Mouse (Mus musculus) midbrain, embryonic 10.5 days (tissue): ENCODE results near the gene Iars2. TPM values are rescaled to one million over a fixed set of nuclear protein-coding genes. Genes with fewer than 3 reads are reported as not detected.

Experiments used
- DNase-seq: peaks from one replicate; pipeline ENCODE4 v3.0.0-alpha.2; 2017; ENCODE audit warnings: low spot score
- H3K27ac ChIP-seq: fragments of 300-500 bp; sonication (generic); replicated peaks from 2 replicates; pipeline ENCODE4 v1.5.1; 2016; ENCODE audit warnings: mild to moderate bottlenecking
- H3K27me3 ChIP-seq: fragments of 300-500 bp; sonication (generic); 2 replicates; pipeline ENCODE4 v1.6.1; 2016; ENCODE audit warnings: low read depth, mild to moderate bottlenecking; ENCODE audit not compliant: poor library complexity, severe bottlenecking
- H3K36me3 ChIP-seq: fragments of 300-500 bp; sonication (generic); 2 replicates; pipeline ENCODE4 v1.6.1; 2016; ENCODE audit warnings: mild to moderate bottlenecking, moderate library complexity
- H3K4me1 ChIP-seq: fragments of 300-500 bp; sonication (generic); 2 replicates; pipeline ENCODE4 v1.6.1; 2016
- H3K4me3 ChIP-seq: fragments of 300-500 bp; sonication (generic); 2 replicates; pipeline ENCODE4 v1.5.1; 2016; ENCODE audit warnings: mild to moderate bottlenecking, moderate library complexity
- H3K9me3 ChIP-seq: fragments of 300-500 bp; sonication (generic); replicated peaks from 2 replicates; pipeline ENCODE4 v1.6.1; 2016; ENCODE audit warnings: mild to moderate bottlenecking
- WGBS: fragments of 180-500 bp; shearing (Covaris S2); methylation state at CpG from one replicate; pipeline ENCODE4 v1.1.7; 2016; 5-methylcytosine and 5-hydroxymethylcytosine counted together
- polyA plus RNA-seq: library from polyadenylated mRNA; unstranded; fragments of >200 nt; fragmentation: Nextera tagmentation; extraction: Ambion mirVana; gene quantifications from 2 replicates; pipeline ENCODE4 v1.2.1, GENCODE M21; 2016

The Iars2 gene
- polyA plus RNA-seq, 1 experiment from 2014 or later = 25.7 TPM

DNA sequence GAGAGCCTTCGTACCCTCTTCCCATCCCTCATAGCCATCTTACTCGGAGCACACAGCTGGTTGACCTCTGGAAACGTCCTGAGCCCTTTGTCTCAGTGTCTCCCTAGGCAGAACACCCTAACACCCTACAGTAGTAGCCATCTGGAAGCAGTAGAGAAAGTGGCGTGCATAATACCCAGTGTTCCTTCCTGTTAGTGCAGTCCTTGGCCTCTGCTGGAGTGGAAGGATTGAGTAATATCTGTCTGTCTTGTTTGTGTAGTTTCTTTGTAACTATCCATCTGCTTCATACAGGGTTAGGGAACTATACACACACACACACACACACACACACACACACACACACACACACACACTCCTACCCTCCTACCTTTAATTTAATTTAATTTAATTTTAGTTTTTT is 60.5 kb downstream of the Iars2 start:
- Histone ChIP-seq H3K36me3 (peaks cover 78% of the 10 kb centered on the region), H3K4me3 (no peak overlapping the region), H3K4me1 (no peaks in the 10 kb centered on the region), H3K27me3 (no peaks in the 10 kb centered on the region), H3K9me3 (no peaks in the 10 kb centered on the region), H3K27ac (no peak overlapping the region)
- WGBS = 88% methylated on average over 4 of the region's 4 CpGs
- no peak for DNase-seq

DNA sequence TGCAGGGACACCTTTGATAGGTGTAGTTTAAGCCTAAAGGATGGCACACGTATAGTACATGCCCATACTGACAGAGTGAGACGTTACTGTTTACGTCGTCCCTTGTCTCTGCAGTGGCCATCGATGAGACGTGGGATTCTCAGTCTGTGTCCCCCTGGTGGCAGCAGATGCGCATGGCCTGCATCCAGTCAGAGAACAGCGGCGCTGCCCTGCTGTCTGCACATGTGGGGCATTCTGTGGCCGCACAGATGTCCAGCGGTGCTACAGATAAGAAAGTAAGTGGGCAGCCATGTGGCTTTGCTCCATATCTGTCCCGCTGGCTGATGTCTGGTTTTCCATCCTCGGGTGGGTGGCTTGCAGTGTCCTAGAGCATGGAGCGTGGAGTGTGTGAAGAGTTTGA is 66.6 kb downstream of the Iars2 start:
- Histone ChIP-seq H3K9me3 (no peaks in the 10 kb centered on the region), H3K27me3 (no peaks in the 10 kb centered on the region), H3K4me3 (no peak overlapping the region), H3K4me1 (no peaks in the 10 kb centered on the region), H3K36me3 (peaks cover 81% of the 10 kb centered on the region), H3K27ac (no peak overlapping the region)
- DNase-seq = peak; percentile 41
- 64% methylated on average over 14 of the region's 14 CpGs for WGBS

DNA sequence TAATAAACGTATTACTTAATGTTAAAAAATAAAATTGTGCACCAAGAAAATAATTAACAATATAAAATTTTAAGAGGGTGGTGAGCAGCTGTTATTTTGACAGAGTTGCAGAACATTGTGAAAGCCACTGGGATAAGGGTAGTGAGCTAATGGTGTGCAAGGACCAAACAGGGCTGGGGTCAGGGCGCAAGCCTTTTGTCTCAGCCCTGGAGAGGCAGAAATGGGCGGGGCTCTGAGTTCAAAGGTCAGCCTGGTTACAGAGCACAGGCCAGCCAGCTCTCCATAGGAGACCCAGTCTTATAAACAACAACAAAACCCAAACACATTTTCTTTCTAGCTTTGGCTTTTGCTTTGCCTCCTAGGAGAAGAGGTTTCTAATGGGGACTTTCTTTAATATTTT is 72.4 kb downstream of the Iars2 start:
- peaks cover 18% of the 10 kb centered on the region for H3K4me1 ChIP-seq
- 0 out of 2 replicates have a peak overlapping the region, but pooled peaks have one; percentile 28 for H3K27ac ChIP-seq
- peaks cover 67% of the 10 kb centered on the region for H3K36me3 ChIP-seq
- WGBS = 23% methylated on average over 3 of the region's 3 CpGs
- no peaks in the 10 kb centered on the region for H3K9me3 ChIP-seq
- no peak overlapping the region for H3K4me3 ChIP-seq
- H3K27me3 ChIP-seq = no peaks in the 10 kb centered on the region
- peak; percentile 77 for DNase-seq

DNA sequence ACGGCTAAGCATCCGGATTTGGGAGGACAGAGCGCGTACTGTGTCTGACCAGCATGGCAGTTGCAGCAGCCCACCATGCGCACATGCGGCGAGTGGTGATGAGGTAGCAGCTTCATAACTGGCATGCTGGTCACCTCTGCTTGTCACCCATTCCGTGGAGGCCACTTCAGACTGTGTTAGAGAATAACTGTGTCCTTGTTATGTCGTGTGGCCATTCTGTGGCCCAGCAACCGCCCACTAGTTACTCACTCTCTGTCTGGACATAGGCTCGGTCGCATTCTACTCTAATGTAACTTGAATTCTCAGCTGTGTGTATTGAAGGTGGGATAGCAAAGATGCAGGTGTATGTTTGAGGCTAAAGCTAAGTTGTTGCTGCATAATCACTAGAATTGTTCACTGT is 73.9 kb downstream of the Iars2 start:
- Histone ChIP-seq H3K4me1 (peaks cover 18% of the 10 kb centered on the region), H3K9me3 (no peaks in the 10 kb centered on the region), H3K36me3 (peaks cover 67% of the 10 kb centered on the region), H3K27me3 (no peaks in the 10 kb centered on the region), H3K4me3 (no peak overlapping the region), H3K27ac (no peak overlapping the region)
- WGBS = 92% methylated on average over 12 of the region's 12 CpGs
- no peak for DNase-seq

DNA sequence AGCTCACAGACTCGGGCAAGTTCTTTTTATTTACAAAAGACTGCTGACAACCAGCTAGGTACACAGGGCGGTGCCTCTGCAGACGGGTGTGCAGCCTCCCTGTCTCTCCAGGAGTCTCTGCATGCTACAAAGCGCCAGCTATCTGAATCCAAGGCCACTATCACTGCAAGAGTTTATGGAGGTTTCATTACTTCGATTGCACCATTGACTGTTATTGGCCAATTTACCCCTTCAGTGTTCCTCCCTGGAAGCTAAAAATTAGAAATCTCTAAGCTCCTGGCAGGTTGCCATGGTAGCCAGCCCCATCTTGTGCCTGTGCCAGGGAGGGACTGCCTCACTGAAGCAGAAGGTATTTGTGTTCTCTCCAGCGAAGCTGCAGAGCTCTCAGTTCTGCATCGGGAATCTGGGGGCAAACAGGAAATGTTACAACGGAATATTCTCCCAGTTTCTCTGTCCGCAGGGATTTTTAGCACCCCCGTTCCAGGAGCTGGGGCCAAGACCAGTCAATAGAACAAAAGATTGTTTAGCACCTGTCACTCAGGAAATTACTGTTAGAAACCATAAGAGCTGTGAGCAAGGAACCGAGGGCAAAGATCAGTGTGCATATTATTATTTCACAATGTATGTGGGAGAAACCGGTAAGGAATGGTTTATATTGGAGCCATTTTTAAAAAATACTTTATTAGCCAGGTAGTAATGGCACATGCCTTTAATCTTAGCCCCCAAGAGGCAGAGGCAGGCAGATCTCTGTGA is 75.9 kb downstream of the Iars2 start:
- Histone ChIP-seq H3K27me3 (no peaks in the 10 kb centered on the region), H3K4me1 (peaks cover 18% of the 10 kb centered on the region), H3K4me3 (no peak overlapping the region), H3K27ac (no peak overlapping the region), H3K36me3 (peaks cover 71% of the 10 kb centered on the region), H3K9me3 (no peaks in the 10 kb centered on the region)
- DNase-seq = no peak
- 80% methylated on average over 12 of the region's 12 CpGs for WGBS

DNA sequence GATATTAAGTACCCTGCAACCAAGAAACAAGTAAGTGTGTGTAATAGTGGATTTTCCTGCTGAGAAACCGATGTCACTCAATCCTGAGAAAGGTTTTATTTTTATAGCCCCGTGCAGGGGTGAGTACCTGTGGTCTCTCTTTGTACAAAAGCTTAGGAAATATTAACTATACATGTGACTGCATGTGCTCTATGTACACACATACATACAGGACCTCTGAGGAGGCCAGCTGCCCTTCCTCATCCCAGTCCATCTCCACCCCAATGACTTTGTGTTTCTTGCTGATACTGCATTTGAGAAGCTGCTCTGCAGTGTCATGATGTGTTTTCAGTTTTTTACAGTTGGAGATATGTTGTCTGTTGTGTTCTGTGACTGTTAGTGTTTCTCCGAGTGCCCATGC is 76.8 kb downstream of the Iars2 start:
- Histone ChIP-seq H3K4me1 (peaks cover 18% of the 10 kb centered on the region), H3K27ac (no peak overlapping the region), H3K9me3 (no peaks in the 10 kb centered on the region), H3K27me3 (no peaks in the 10 kb centered on the region), H3K36me3 (peaks cover 81% of the 10 kb centered on the region), H3K4me3 (no peak overlapping the region)
- 92% methylated on average over 3 of the region's 3 CpGs for WGBS
- no peak for DNase-seq

DNA sequence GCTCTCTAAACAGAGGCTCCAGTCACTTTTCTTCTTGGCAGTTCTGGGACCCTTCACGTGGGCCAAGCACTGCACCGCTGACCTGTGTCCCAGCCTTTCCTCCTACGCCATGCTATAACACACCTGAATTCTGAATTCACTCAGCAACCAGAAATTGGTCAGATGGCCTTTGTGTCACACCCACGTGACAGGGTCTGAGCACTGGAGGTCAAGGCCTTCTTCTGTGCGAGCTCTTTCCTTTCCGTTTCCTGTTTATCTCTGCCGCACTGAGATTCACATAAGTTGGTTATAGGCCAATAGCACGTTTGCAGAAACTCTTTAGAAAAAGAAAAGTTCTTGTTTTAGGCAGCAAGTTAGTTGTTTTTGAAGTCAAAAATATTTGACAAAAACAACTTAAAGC is 80.5 kb downstream of the Iars2 start:
- no peak overlapping the region for H3K27ac ChIP-seq
- H3K9me3 ChIP-seq = no peaks in the 10 kb centered on the region
- H3K36me3 ChIP-seq = peaks cover 76% of the 10 kb centered on the region
- H3K4me1 ChIP-seq = peaks cover 4% of the 10 kb centered on the region; the same call in 1 of the 2 replicates
- no peaks in the 10 kb centered on the region for H3K27me3 ChIP-seq
- 90% methylated on average over 8 of the region's 8 CpGs for WGBS
- H3K4me3 ChIP-seq = no peak overlapping the region
- DNase-seq = no peak

DNA sequence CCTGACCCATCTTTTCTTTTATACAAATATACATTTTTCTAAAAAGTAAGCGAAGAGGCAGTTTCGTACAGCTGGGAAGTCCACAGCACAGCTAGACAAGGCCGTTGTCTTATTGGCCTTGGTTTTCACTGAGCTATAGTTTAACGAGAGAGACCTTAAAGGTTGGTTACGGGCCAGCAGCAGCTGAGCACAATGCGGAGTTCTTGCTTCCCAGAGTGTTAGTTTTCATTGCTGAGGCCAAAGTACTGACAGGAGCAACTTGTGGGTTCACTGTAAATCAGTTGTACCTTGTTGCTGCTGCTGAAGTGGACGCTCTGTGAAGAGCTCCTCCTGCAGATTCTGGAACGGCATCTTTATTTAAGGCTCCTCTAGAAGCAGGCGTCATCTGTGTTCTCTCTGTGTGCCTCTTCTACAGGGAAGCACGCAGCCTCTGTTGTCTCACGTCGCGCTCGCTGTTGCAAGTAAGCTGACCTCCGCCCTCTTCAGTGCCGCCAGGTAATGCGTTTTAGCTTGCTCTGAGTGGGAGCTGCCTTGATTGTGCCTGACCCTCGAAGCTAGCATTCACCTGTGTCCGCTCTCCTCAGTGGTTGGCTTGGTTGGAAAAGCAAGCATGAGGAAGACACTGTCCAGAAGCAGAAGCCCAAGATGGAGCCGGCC is 81.6 kb downstream of the Iars2 start:
- no peak for DNase-seq
- no peak overlapping the region for H3K4me3 ChIP-seq
- no peaks in the 10 kb centered on the region for H3K9me3 ChIP-seq
- H3K27me3 ChIP-seq = no peaks in the 10 kb centered on the region
- peaks cover 75% of the 10 kb centered on the region for H3K36me3 ChIP-seq
- no peaks in the 10 kb centered on the region for H3K4me1 ChIP-seq
- no peak overlapping the region for H3K27ac ChIP-seq
- WGBS = 93% methylated on average over 20 of the region's 20 CpGs

DNA sequence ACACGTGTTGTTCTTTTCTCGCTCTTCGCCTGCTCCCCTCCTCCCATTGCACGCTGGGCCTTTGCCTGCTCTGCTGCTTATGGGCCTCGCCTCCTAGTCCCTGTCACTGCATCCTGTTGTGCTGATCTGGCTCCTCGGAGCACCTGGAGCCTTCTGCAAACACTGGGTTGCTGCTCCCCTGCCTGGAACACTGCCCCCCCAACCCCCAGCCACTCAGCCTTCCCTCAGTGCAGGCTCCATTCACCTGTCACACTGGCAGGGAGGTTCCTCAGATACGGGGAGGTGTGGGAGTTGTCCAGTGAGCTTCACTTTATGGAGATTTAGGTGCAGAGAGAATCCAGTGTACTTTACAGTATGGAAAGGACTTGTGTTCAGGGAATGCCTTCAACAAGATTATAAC is 83.7 kb downstream of the Iars2 start:
- Histone ChIP-seq H3K4me1 (no peaks in the 10 kb centered on the region), H3K36me3 (peaks cover 74% of the 10 kb centered on the region), H3K4me3 (no peak overlapping the region), H3K27me3 (no peaks in the 10 kb centered on the region), H3K27ac (no peak overlapping the region), H3K9me3 (no peaks in the 10 kb centered on the region)
- WGBS = 79% methylated on average over 7 of the region's 7 CpGs
- DNase-seq = no peak

DNA sequence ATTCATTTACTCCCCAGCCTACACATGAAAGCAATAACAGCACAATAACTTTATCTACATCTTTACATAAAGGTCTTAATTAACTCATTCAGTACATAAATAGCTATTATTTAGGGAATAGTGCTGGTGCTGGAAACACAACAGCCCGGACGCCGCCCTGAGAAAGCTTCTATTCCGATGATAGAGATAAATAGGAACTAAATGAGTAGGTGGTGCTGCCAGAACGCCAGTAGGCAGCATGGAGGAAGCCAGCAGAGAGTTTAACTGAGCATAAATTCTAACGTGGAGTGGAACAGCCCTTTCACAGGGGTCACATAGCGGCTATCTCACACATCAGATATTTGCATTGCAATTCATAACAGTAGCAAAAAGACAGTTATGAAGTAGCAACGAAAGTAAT is 86.2 kb downstream of the Iars2 start:
- DNase-seq = no peak
- no peaks in the 10 kb centered on the region for H3K4me1 ChIP-seq
- no peak overlapping the region for H3K4me3 ChIP-seq
- no peaks in the 10 kb centered on the region for H3K27me3 ChIP-seq
- 90% methylated on average over 8 of the region's 8 CpGs for WGBS
- peaks cover 68% of the 10 kb centered on the region for H3K36me3 ChIP-seq
- no peaks in the 10 kb centered on the region for H3K9me3 ChIP-seq
- H3K27ac ChIP-seq = no peak overlapping the region

DNA sequence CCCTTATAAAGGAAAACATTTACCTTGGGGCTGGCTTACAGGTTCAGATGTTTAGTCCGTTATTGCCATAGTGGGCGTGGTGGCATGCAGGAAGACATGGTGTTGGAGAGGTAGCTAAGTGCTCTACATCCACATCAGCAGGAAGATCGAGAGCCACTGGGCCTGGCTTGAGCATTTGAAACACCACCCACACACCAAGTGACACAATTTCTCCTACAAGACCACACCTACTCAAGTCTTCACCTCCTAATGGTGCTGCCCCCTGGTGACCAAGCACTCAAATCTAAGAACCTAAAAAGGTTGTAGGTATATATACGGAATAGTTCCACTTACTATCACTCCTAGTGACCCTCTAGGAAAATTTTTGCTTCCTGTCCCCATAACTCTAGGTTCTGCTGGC is 92.7 kb downstream of the Iars2 start:
- no peak for DNase-seq
- 90% methylated on average over 4 of the region's 4 CpGs for WGBS
- Histone ChIP-seq H3K9me3 (no peaks in the 10 kb centered on the region), H3K36me3 (peaks cover 51% of the 10 kb centered on the region), H3K4me1 (no peaks in the 10 kb centered on the region), H3K27ac (no peak overlapping the region), H3K4me3 (no peak overlapping the region), H3K27me3 (no peaks in the 10 kb centered on the region)

DNA sequence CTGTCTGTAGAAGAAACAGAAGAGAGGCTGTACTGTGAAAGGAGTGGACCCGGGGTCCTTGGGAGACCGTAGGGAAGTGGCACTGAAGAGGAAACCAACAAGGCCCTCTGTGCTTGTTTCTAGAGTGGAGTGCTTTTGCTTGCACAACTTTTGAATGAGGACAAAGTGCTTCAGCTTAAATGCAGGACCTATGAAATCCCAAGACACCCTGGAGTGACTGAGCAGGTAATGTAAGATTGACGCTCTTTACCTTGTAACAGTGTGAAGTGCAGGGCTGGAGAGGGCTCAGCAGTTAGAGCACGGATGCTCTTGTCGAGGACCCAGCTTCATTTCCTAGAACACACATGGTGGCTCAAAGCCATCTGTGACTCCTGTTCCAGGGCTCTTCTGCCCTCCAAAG is 93.4 kb downstream of the Iars2 start:
- Histone ChIP-seq H3K27ac (no peak overlapping the region), H3K9me3 (no peaks in the 10 kb centered on the region), H3K27me3 (no peaks in the 10 kb centered on the region), H3K36me3 (peaks cover 45% of the 10 kb centered on the region), H3K4me3 (no peak overlapping the region), H3K4me1 (no peaks in the 10 kb centered on the region)
- 92% methylated on average over 5 of the region's 5 CpGs for WGBS
- DNase-seq = no peak
